ENCODE assay signal across 15 mouse cellular contexts in the genomic region with DNA sequence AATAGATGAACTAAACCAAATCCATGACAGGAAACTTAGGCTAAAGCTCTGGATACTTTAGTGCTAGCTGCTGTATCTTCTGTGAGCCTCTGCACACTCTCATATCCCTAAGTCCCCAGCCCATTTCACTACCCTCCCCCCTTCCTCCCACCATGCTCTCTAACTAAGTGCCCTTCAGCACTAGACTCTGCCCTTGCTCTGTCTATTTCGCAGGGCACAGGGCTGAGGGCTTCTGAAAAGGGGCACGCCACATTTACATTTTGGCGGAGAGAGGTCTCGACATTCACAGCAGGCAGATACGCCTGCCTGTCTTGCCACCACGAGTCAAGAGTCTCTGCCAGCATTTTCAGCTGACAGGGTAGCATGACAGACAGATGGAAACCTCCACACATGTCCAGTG.
A peak's percentile ranks its signal among the peaks of the same experiment; 100 is the strongest.
DNase-seq lines count a peak whose midpoint lies in the region; ATAC-seq and TF ChIP-seq lines count a peak whose summit lies in the region.
"Had no signal": no experiment of that assay in that cellular context is flagged by ENCODE, and none has a peak within 500 bp of the region (broad histone marks: within the 10 kb centered on the region; RNA-seq: fewer than 3 reads in every experiment).

No protein-coding gene starts in this region.

- no peak for TF ChIP-seq CTCF in midbrain, postnatal 0 days (IDR thresholded peaks at IDR 0.05)

- H3K4me2 ChIP-seq in heart, embryonic 12.5 days, result no peak overlapping the region
- H3K4me2 ChIP-seq in midbrain, postnatal 0 days (ENCODE audit: low read depth, low read length, poor library complexity, severe bottlenecking), result no peak overlapping the region
- no peak overlapping the region for H3K4me2 ChIP-seq in midbrain, embryonic 13.5 days (replicated peaks)
- no peak overlapping the region for H3K4me2 ChIP-seq in neural tube, embryonic 15.5 days

- no peak overlapping the region for H3K9ac ChIP-seq in heart, embryonic 12.5 days
- no peak overlapping the region for H3K9ac ChIP-seq in midbrain, postnatal 0 days (replicated peaks; ENCODE audit: low read length, poor library complexity, severe bottlenecking)
- H3K9ac ChIP-seq in midbrain, embryonic 13.5 days (replicated peaks), result no peak overlapping the region; the same call in 1 of the 2 replicates
- H3K9ac ChIP-seq in neural tube, embryonic 15.5 days (replicated peaks), result no peak overlapping the region

- no peak overlapping the region for H3K4me3 ChIP-seq in heart, embryonic 10.5 days
- no peak overlapping the region for H3K4me3 ChIP-seq in heart, embryonic 12.5 days
- H3K4me3 ChIP-seq in midbrain, postnatal 0 days (ENCODE audit: low read depth, low read length), result no peak overlapping the region
- H3K4me3 ChIP-seq in midbrain, embryonic 13.5 days (replicated peaks), result no peak overlapping the region
- H3K4me3 ChIP-seq in neural tube, embryonic 15.5 days (replicated peaks), result no peak overlapping the region

- WGBS in heart, embryonic 10.5 days, result 69% methylated on average over 6 of the region's 6 CpGs
- 64% methylated on average over 6 of the region's 6 CpGs for WGBS in heart, embryonic 12.5 days
- 41% methylated on average over 6 of the region's 6 CpGs for WGBS in midbrain, postnatal 0 days
- WGBS in midbrain, embryonic 13.5 days, result 35% methylated on average over 6 of the region's 6 CpGs
- 58% methylated on average over 6 of the region's 6 CpGs for whole genome bisulfite sequencing in neural tube, embryonic 15.5 days

- ATAC-seq in heart, embryonic 12.5 days (ENCODE audit: insufficient number of reproducible peaks, low FRiP score), result no peak
- no peak for ATAC-seq in midbrain, postnatal 0 days (ENCODE audit: low FRiP score)
- ATAC-seq in midbrain, embryonic 13.5 days, result no peak
- ATAC-seq in neural tube, embryonic 15.5 days (ENCODE audit: low FRiP score), result no peak
- no peak for ATAC-seq in megakaryocyte-erythroid progenitor cell, adult 5-6 weeks (replicated peaks; ENCODE audit: low FRiP score, low TSS enrichment, poor library complexity, severe bottlenecking)

- peak; percentile 14 for DNase-seq in cerebellum, adult 9-10 months
- DNase-seq in cerebellum, postnatal 25 days, result no peak
- DNase-seq in heart, embryonic 10.5 days (ENCODE audit: low spot score), result peak; percentile 66
- peak; percentile 31 for DNase-seq in midbrain, postnatal 0 days (ENCODE audit: low spot score)
- DNase-seq: cerebellum, adult 11 months; heart, adult 18-20 months; heart, postnatal 14 days; layer of hippocampus, postnatal 36 days; lung, adult 18-20 months; right cerebral cortex, postnatal 4 days; thymus, postnatal 25 days had no signal

- no peaks in the 10 kb centered on the region for H3K36me3 ChIP-seq in heart, embryonic 10.5 days
- no peaks in the 10 kb centered on the region for H3K36me3 ChIP-seq in heart, embryonic 12.5 days
- H3K36me3 ChIP-seq in midbrain, postnatal 0 days (ENCODE audit: insufficient read depth, low read length), result no peaks in the 10 kb centered on the region
- H3K36me3 ChIP-seq in midbrain, embryonic 13.5 days, result no peaks in the 10 kb centered on the region
- no peaks in the 10 kb centered on the region for H3K36me3 ChIP-seq in neural tube, embryonic 15.5 days

- no peaks in the 10 kb centered on the region; the same call in 1 of the 2 replicates for H3K4me1 ChIP-seq in heart, embryonic 10.5 days
- peaks cover 7% of the 10 kb centered on the region; the same call in 1 of the 2 replicates for H3K4me1 ChIP-seq in heart, embryonic 12.5 days (replicated peaks)
- H3K4me1 ChIP-seq in midbrain, postnatal 0 days (ENCODE audit: insufficient read depth, low read length), result no peaks in the 10 kb centered on the region
- H3K4me1 ChIP-seq in midbrain, embryonic 13.5 days (replicated peaks), result peaks cover 17% of the 10 kb centered on the region
- 0 out of 2 replicates have a peak, but pooled peaks cover 4% of the 10 kb centered on the region for H3K4me1 ChIP-seq in neural tube, embryonic 15.5 days

- no peaks in the 10 kb centered on the region for H3K27me3 ChIP-seq in heart, embryonic 10.5 days (ENCODE audit: insufficient read depth, poor library complexity, severe bottlenecking)
- no peaks in the 10 kb centered on the region for H3K27me3 ChIP-seq in heart, embryonic 12.5 days (replicated peaks)
- H3K27me3 ChIP-seq in midbrain, postnatal 0 days (ENCODE audit: insufficient read depth, low read length), result no peaks in the 10 kb centered on the region
- H3K27me3 ChIP-seq in midbrain, embryonic 13.5 days, result no peaks in the 10 kb centered on the region
- no peaks in the 10 kb centered on the region for H3K27me3 ChIP-seq in neural tube, embryonic 15.5 days (replicated peaks)

- H3K27ac ChIP-seq in heart, embryonic 10.5 days, result no peak overlapping the region
- no peak overlapping the region for H3K27ac ChIP-seq in heart, embryonic 12.5 days (ENCODE audit: poor library complexity, severe bottlenecking)
- H3K27ac ChIP-seq in midbrain, postnatal 0 days (ENCODE audit: low read depth, low read length), result no peak overlapping the region
- no peak overlapping the region; the same call in 1 of the 2 replicates for H3K27ac ChIP-seq in midbrain, embryonic 13.5 days
- H3K27ac ChIP-seq in neural tube, embryonic 15.5 days (replicated peaks), result no peak overlapping the region

- H3K9me3 ChIP-seq in heart, embryonic 10.5 days, result no peaks in the 10 kb centered on the region
- H3K9me3 ChIP-seq in heart, embryonic 12.5 days (replicated peaks), result no peaks in the 10 kb centered on the region
- no peaks in the 10 kb centered on the region for H3K9me3 ChIP-seq in midbrain, postnatal 0 days (ENCODE audit: low read length)
- H3K9me3 ChIP-seq in midbrain, embryonic 13.5 days, result no peaks in the 10 kb centered on the region
- no peaks in the 10 kb centered on the region for H3K9me3 ChIP-seq in neural tube, embryonic 15.5 days (replicated peaks)

Comparison
In these comparisons a context has a peak if more than half of its experiments do, and no peak if none do; other contexts are left out.
1. DNase-seq: peak in cerebellum, adult 9-10 months (single experiment), heart, embryonic 10.5 days (single experiment) and midbrain, postnatal 0 days (single experiment); none in cerebellum, postnatal 25 days (0 of 2).